Mouse (Mus musculus) liver, embryonic 14.5 days (tissue): ENCODE data around the gene Ugp2. TPM values are rescaled to one million over a fixed set of nuclear protein-coding genes. Genes with fewer than 3 reads are reported as not detected.

Experiments
- ATAC-seq: fragments of 200-750 bp; cut with Nextera tagmentation; 2 replicates; pipeline ENCODE4 v1.8.0; 2017; ENCODE audit warnings: moderate number of reproducible peaks, mild to moderate bottlenecking, moderate library complexity; ENCODE audit not compliant: insufficient read depth
- DNase-seq, 3 experiments: peaks; one replicate each; pipeline ENCODE4 v3.0.0-alpha.2; 2012 to 2013; ENCODE audit warnings: low read depth in 3 of 3, low spot score in 3 of 3
- H3K27ac ChIP-seq: fragments of 300-500 bp; sonication (generic); 2 replicates; pipeline ENCODE4 v1.5.1; 2014; ENCODE audit warnings: moderate library complexity, mild to moderate bottlenecking, control low read depth, inconsistent platforms
- H3K27me3 ChIP-seq: fragments of 300-500 bp; sonication (generic); 2 replicates; pipeline ENCODE4 v1.6.1; 2014; ENCODE audit warnings: mild to moderate bottlenecking, low read length, moderate library complexity; ENCODE audit not compliant: control insufficient read depth, insufficient read depth
- H3K36me3 ChIP-seq: fragments of 300-500 bp; sonication (generic); replicated peaks from 2 replicates; pipeline ENCODE4 v1.6.1; 2014; ENCODE audit warnings: low read depth; ENCODE audit not compliant: control insufficient read depth, insufficient read depth
- H3K4me1 ChIP-seq, 2 experiments: fragments of 200-500 bp in 1 of 2; fragments of 300-500 bp in 1 of 2; sonication (generic) in 1 of 2; replicated peaks; 2 replicates each; pipeline ENCODE4 v1.6.1; 2012 to 2014; ENCODE audit warnings: antibody characterized with exemption in 1 of 2, inconsistent platforms in 1 of 2, low read length in 1 of 2; ENCODE audit not compliant: control insufficient read depth in 2 of 2, insufficient read depth in 2 of 2
- H3K4me2 ChIP-seq: fragments of 300-500 bp; sonication (generic); 2 replicates; pipeline ENCODE4 v1.6.1; 2014; ENCODE audit warnings: low read depth, mild to moderate bottlenecking, control low read depth, moderate library complexity
- H3K4me3 ChIP-seq, 2 experiments: fragments of 200-500 bp in 1 of 2; fragments of 300-500 bp in 1 of 2; sonication (generic) in 1 of 2; 2 replicates each; pipeline ENCODE4 v1.5.1; 2012 to 2014; ENCODE audit warnings: low read depth in 2 of 2, low read length in 2 of 2, mild to moderate bottlenecking in 2 of 2, control low read depth in 1 of 2, inconsistent platforms in 1 of 2, moderate library complexity in 1 of 2; ENCODE audit not compliant: insufficient read depth in 1 of 2
- H3K9ac ChIP-seq: fragments of 300-500 bp; sonication (generic); replicated peaks from 2 replicates; pipeline ENCODE4 v1.6.1; 2014; ENCODE audit warnings: mild to moderate bottlenecking, control low read depth, moderate library complexity
- H3K9me3 ChIP-seq: fragments of 300-500 bp; sonication (generic); 2 replicates; pipeline ENCODE4 v1.6.1; 2016; ENCODE audit warnings: low read length, mixed read lengths; ENCODE audit not compliant: control insufficient read depth
- CTCF ChIP-seq: IDR thresholded peaks from 2 replicates; pipeline ENCODE4 v1.5.1; 2016; ENCODE audit warnings: antibody characterized with exemption, low read depth, control low read depth
- EP300 ChIP-seq: IDR thresholded peaks from 2 replicates; pipeline ENCODE4 v1.6.1; 2016; ENCODE audit warnings: antibody characterized with exemption, low read depth
- WGBS: fragments of 180-500 bp; shearing (Covaris S2); extraction: QIAGEN DNeasy Blood & Tissue Kit; methylation state at CpG from one replicate; pipeline ENCODE4 v1.1.7; 2014; ENCODE audit not compliant: insufficient replicate concordance; 5-methylcytosine and 5-hydroxymethylcytosine counted together
- polyA plus RNA-seq, 2 experiments: library from polyadenylated mRNA; depleted of rRNA in 1 of 2; stranded (reverse) in 1 of 2; unstranded in 1 of 2; fragments of >200 nt; fragmentation: Nextera tagmentation in 1 of 2; extraction: Ambion mirVana in 1 of 2; gene quantifications; 2 replicates each; pipeline versions ENCODE4 v1.2.1 to v1.2.3; 2012 to 2014

Ugp2 gene
- polyA plus RNA-seq, 2 experiments, result 12.3 to 31.6 TPM

- no peak overlapping the region for H3K9ac ChIP-seq
- no peaks in the 10 kb centered on the region for H3K4me1 ChIP-seq
- no peak for TF ChIP-seq EP300
- peak; percentile 36 for TF ChIP-seq CTCF
- no peak for DNase-seq
- H3K9me3 ChIP-seq, result no peaks in the 10 kb centered on the region
- H3K4me3 ChIP-seq, result no peak overlapping the region
- 57% methylated on average over 2 of the region's 2 CpGs for WGBS
- H3K27me3 ChIP-seq, result no peaks in the 10 kb centered on the region
- peaks cover 5% of the 10 kb centered on the region for H3K36me3 ChIP-seq
- ATAC-seq, result no peak
- H3K27ac ChIP-seq, result no peak overlapping the region
- H3K4me2 ChIP-seq, result no peak overlapping the region
These were observed 44.2 kb downstream of the Ugp2 start for GRCm38 (mm10) chr11:21326770-21327169.

- ATAC-seq (no peak), DNase-seq (no peak)
- H3K27ac ChIP-seq, result no peak overlapping the region
- no peak overlapping the region for H3K4me3 ChIP-seq
- H3K4me2 ChIP-seq, result no peak overlapping the region
- H3K36me3 ChIP-seq, result peaks cover 5% of the 10 kb centered on the region
- no peak overlapping the region for H3K9ac ChIP-seq
- 78% methylated on average over 5 of the region's 5 CpGs for WGBS
- no peaks in the 10 kb centered on the region for H3K27me3 ChIP-seq
- TF ChIP-seq CTCF (no peak), EP300 (no peak)
- H3K9me3 ChIP-seq, result no peaks in the 10 kb centered on the region
- H3K4me1 ChIP-seq, result peaks cover 0 to 2% of the 10 kb centered on the region in 2 experiments; a peak in 1 of 4 replicates
These were observed 45.2 kb downstream of the Ugp2 start for GRCm38 (mm10) chr11:21325781-21326180.

DNA sequence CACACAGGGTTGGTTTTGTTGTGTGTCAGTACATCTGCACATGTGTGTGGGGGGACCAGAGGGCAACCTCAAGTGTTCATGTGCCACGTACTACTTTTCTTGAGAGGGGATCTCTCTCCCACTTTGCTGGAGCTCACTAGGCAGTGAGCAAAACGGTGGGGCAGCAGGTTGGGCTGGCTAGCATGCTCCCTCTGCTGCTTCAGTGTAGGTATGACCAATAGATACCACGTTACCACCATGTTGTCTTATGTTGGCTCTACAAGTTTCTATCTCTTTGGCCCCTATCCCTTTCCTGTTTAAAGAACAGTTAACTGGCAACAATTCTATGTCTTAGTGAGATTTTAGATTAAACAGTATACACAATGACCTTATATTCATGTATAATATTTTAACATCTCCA lies 48.7 kb downstream of the Ugp2 start:
- Histone ChIP-seq H3K27me3 (no peaks in the 10 kb centered on the region), H3K9ac (no peak overlapping the region), H3K9me3 (no peaks in the 10 kb centered on the region), H3K27ac (no peak overlapping the region), H3K36me3 (no peaks in the 10 kb centered on the region; the same call in 1 of the 2 replicates), H3K4me1 (peaks cover 0 to 2% of the 10 kb centered on the region in 2 experiments; a peak in 1 of 4 replicates), H3K4me2 (no peak overlapping the region), H3K4me3 (no peak overlapping the region)
- WGBS, result 73% methylated on average over 3 of the region's 3 CpGs
- DNase-seq, result no peak
- TF ChIP-seq CTCF (peak; percentile 35; the same call in 1 of the 2 replicates), EP300 (no peak)
- no peak for ATAC-seq

DNA sequence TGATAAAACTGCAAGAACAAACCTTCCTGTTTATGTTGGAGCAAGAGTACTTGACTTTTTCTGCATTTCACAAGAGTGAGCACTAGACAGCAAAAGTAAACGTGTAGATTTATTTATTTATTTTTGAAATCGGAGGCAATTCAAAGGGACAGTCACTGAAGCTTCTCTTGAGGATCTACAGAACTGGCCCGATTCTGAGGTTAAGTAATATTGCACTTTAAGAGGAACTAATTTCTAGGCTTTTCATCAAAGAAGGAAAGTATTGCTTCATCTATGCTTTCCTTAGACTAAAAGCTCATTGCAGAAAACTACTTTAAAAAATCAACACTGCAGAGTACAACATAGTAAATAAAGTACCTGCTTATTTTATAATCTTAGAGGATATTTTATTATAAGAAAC lies 49.4 kb downstream of the Ugp2 start:
- DNase-seq (no peak), ATAC-seq (no peak)
- no peak overlapping the region for H3K4me3 ChIP-seq
- no peak overlapping the region for H3K27ac ChIP-seq
- 58% methylated on average over 3 of the region's 3 CpGs for WGBS
- no peaks in the 10 kb centered on the region for H3K9me3 ChIP-seq
- no peak for TF ChIP-seq CTCF
- no peak for TF ChIP-seq EP300
- no peaks in the 10 kb centered on the region for H3K27me3 ChIP-seq
- H3K9ac ChIP-seq, result no peak overlapping the region
- no peak overlapping the region for H3K4me2 ChIP-seq
- no peaks in the 10 kb centered on the region; the same call in 1 of the 2 replicates for H3K36me3 ChIP-seq
- H3K4me1 ChIP-seq, result peaks cover 0 to 2% of the 10 kb centered on the region in 2 experiments; a peak in 1 of 4 replicates

DNA sequence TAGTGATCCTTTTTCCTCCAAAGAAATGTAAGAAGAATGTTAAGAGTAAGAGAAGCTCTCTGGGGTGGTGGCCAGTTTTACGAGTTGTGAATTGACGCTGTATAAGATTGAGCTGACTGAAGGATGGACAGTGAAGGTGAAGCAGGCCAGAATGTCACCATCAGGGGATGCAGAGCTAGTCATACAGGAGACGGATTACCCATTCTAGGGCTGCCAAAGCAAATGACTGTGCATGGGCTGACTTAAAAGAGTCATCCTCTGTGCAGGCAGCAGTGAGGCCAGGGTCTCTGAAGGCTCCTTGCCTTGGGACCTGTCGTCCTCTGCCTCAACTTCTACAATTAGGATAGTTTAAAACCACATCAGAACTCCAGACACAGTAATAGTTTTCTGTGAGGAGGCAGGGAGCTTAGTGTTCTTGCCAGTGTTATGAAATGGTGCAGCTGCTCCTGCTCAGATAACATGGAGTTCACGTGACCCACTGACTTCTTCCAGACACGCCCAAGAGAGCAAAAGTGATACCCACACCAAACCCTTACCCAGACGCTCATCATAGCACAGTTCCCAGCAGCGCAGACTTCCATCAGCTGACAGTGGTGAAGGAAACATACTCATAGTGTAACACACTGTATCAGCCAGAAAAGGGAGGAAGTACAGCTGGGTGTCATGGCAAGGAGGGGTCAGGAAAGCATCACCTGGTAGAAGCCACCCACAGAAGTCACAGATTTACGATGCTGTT lies 56.9 kb downstream of the Ugp2 start:
- Histone ChIP-seq H3K27me3 (no peaks in the 10 kb centered on the region), H3K9ac (no peak overlapping the region), H3K36me3 (peaks cover 5% of the 10 kb centered on the region; the same call in 1 of the 2 replicates), H3K9me3 (no peaks in the 10 kb centered on the region), H3K4me3 (no peak overlapping the region), H3K27ac (no peak overlapping the region), H3K4me1 (peaks cover 2 to 8% of the 10 kb centered on the region in 2 experiments; a peak in 3 of 4 replicates), H3K4me2 (no peak overlapping the region)
- peak; percentile 85 for ATAC-seq
- DNase-seq, result peak; percentile 26 to 28 (median 28)
- 60% methylated on average over 9 of the region's 9 CpGs for WGBS
- TF ChIP-seq EP300 (no peak), CTCF (no peak)
